Mouse (Mus musculus): ENCODE data around the gene Hfe. TPM values are rescaled to one million over a fixed set of nuclear protein-coding genes. Genes with fewer than 3 reads are reported as not detected.

Gene Hfe
- polyA plus RNA-seq, 1 experiment: 2.3 TPM

GRCm38 (mm10) chr13:23682623-23682946 lies 28.1 kb downstream of the Hfe start:
- no peak for DNase-seq (ENCODE audit: low read depth)
- TF ChIP-seq POLR2A (IDR thresholded peaks at IDR 0.05; ENCODE audit: borderline replicate concordance, extremely low read depth, insufficient read depth, insufficient read length, poor library complexity, severe bottlenecking) (no peak), CTCF (IDR thresholded peaks at IDR 0.05; ENCODE audit: borderline replicate concordance, extremely low read depth, insufficient read depth, insufficient read length) (no peak)

- no peak for DNase-seq (ENCODE audit: low read depth)
- TF ChIP-seq POLR2A (IDR thresholded peaks at IDR 0.05; ENCODE audit: borderline replicate concordance, extremely low read depth, insufficient read depth, insufficient read length, poor library complexity, severe bottlenecking) (no peak), CTCF (IDR thresholded peaks at IDR 0.05; ENCODE audit: borderline replicate concordance, extremely low read depth, insufficient read depth, insufficient read length) (no peak)
These were observed 28.6 kb downstream of the Hfe start for GRCm38 (mm10) chr13:23681990-23682582.

- no peak for DNase-seq (ENCODE audit: low read depth)
- TF ChIP-seq CTCF (IDR thresholded peaks at IDR 0.05; ENCODE audit: borderline replicate concordance, extremely low read depth, insufficient read depth, insufficient read length): no peak
- no peak for TF ChIP-seq POLR2A (IDR thresholded peaks at IDR 0.05; ENCODE audit: borderline replicate concordance, extremely low read depth, insufficient read depth, insufficient read length, poor library complexity, severe bottlenecking)
These were observed 48.1 kb downstream of the Hfe start for GRCm38 (mm10) chr13:23662536-23662935.

- DNase-seq (ENCODE audit: low read depth): no peak
- TF ChIP-seq POLR2A (IDR thresholded peaks at IDR 0.05; ENCODE audit: borderline replicate concordance, extremely low read depth, insufficient read depth, insufficient read length, poor library complexity, severe bottlenecking): no peak
- no peak for TF ChIP-seq CTCF (IDR thresholded peaks at IDR 0.05; ENCODE audit: borderline replicate concordance, extremely low read depth, insufficient read depth, insufficient read length)
These were observed 50.9 kb downstream of the Hfe start for GRCm38 (mm10) chr13:23659636-23660366.

Other genes starting within 250 kb of the Hfe start
- gene Btn1a1, start 245.0 kb downstream of the Hfe start, polyA plus RNA-seq (2012; rRNA removed): 0.05 and 0.12 TPM in 2 replicates
- 0.03 and 0.11 TPM in 2 replicates for gene Btn2a2, start 222.0 kb downstream of the Hfe start, polyA plus RNA-seq (2012; rRNA removed)
- gene Hist1h4h, start 179.8 kb downstream of the Hfe start, polyA plus RNA-seq (2012; rRNA removed): 23.3 and 31.7 TPM in 2 replicates
- gene Hist1h2af, start 176.9 kb downstream of the Hfe start, polyA plus RNA-seq (2012; rRNA removed): 474 and 536 TPM in 2 replicates
- 25.5 and 42.1 TPM in 2 replicates for gene Hist1h3g, start 175.4 kb downstream of the Hfe start, polyA plus RNA-seq (2012; rRNA removed)
- gene Hist1h2bh, start 167.5 kb downstream of the Hfe start, polyA plus RNA-seq (2012; rRNA removed): 4.4 and 4.7 TPM in 2 replicates
- gene Hist1h3f, start 166.8 kb downstream of the Hfe start, polyA plus RNA-seq (2012; rRNA removed): 4.5 and 5.5 TPM in 2 replicates
- 17.2 and 25.6 TPM in 2 replicates for gene Hist1h4f, start 159.2 kb downstream of the Hfe start, polyA plus RNA-seq (2012; rRNA removed)
- 0.39 and 0.51 TPM in 2 replicates for gene Hist1h1d, start 157.6 kb downstream of the Hfe start, polyA plus RNA-seq (2012; rRNA removed)
- gene Hist1h3e, start 148.5 kb downstream of the Hfe start, polyA plus RNA-seq (2012; rRNA removed): 34.2 and 40.6 TPM in 2 replicates
- 17.9 and 18.0 TPM in 2 replicates for gene Hist1h2ae, start 139.6 kb downstream of the Hfe start, polyA plus RNA-seq (2012; rRNA removed)
- 44.4 and 68.0 TPM in 2 replicates for gene Hist1h2bg, start 139.5 kb downstream of the Hfe start, polyA plus RNA-seq (2012; rRNA removed)
- gene Hist1h2bf, start 136.7 kb downstream of the Hfe start, polyA plus RNA-seq (2012; rRNA removed): 15.0 and 21.6 TPM in 2 replicates
- gene Hist1h2ad, start 136.5 kb downstream of the Hfe start, polyA plus RNA-seq (2012; rRNA removed): 7.2 and 13.6 TPM in 2 replicates
- gene Hist1h3d, start 135.1 kb downstream of the Hfe start, polyA plus RNA-seq (2012; rRNA removed): 21.8 and 24.7 TPM in 2 replicates
- gene Hist1h4d, start 129.3 kb downstream of the Hfe start, polyA plus RNA-seq (2012; rRNA removed): 6.5 and 18.7 TPM in 2 replicates
- 3.5 TPM in 2 replicates for gene Hist1h2be, start 89.7 kb downstream of the Hfe start, polyA plus RNA-seq (2012; rRNA removed)
- 5.8 and 7.8 TPM in 2 replicates for gene Hist1h1e, start 88.3 kb downstream of the Hfe start, polyA plus RNA-seq (2012; rRNA removed)
- gene Hist1h2ac, start 26.9 kb downstream of the Hfe start, polyA plus RNA-seq (2012; rRNA removed): 1.7 and 1.8 TPM in 2 replicates
- gene Hist1h2bc, start 26.7 kb downstream of the Hfe start, polyA plus RNA-seq (2012; rRNA removed): 32.0 and 48.5 TPM in 2 replicates
- gene Hist1h1t, start 15.0 kb downstream of the Hfe start, polyA plus RNA-seq (2012; rRNA removed): 0.08 TPM in 1 of 2 replicates, not detected in the other
- 4.6 and 11.6 TPM in 2 replicates for gene Hist1h4c, start 12.4 kb downstream of the Hfe start, polyA plus RNA-seq (2012; rRNA removed)
- gene Hist1h1c, start 28.0 kb upstream of the Hfe start, polyA plus RNA-seq (2012; rRNA removed): 12.1 and 16.0 TPM in 2 replicates
- gene Hist1h3c, start 34.7 kb upstream of the Hfe start, polyA plus RNA-seq (2012; rRNA removed): 30.4 and 54.0 TPM in 2 replicates
- gene Hist1h2bb, start 35.9 kb upstream of the Hfe start, polyA plus RNA-seq (2012; rRNA removed): 11.1 and 17.5 TPM in 2 replicates
- gene Hist1h2ab, start 40.3 kb upstream of the Hfe start, polyA plus RNA-seq (2012; rRNA removed): 34.0 and 49.9 TPM in 2 replicates
- gene Hist1h3b, start 41.4 kb upstream of the Hfe start, polyA plus RNA-seq (2012; rRNA removed): 49.2 and 55.6 TPM in 2 replicates
- 17.9 and 20.4 TPM in 2 replicates for gene Hist1h4b, start 46.2 kb upstream of the Hfe start, polyA plus RNA-seq (2012; rRNA removed)
- 11.6 and 33.9 TPM in 2 replicates for gene Hist1h4a, start 50.4 kb upstream of the Hfe start, polyA plus RNA-seq (2012; rRNA removed)
- 22.8 and 41.9 TPM in 2 replicates for gene Hist1h3a, start 51.5 kb upstream of the Hfe start, polyA plus RNA-seq (2012; rRNA removed)
- 3.8 and 4.0 TPM in 2 replicates for gene Hist1h1a, start 52.8 kb upstream of the Hfe start, polyA plus RNA-seq (2012; rRNA removed)
- gene Trim38, start 59.1 kb upstream of the Hfe start, polyA plus RNA-seq (2012; rRNA removed): not detected in 2 replicates
- not detected in 2 replicates for gene Slc17a2, start 96.1 kb upstream of the Hfe start, polyA plus RNA-seq (2012; rRNA removed)
- not detected in 2 replicates for gene Slc17a3, start 128.6 kb upstream of the Hfe start, polyA plus RNA-seq (2012; rRNA removed)
- not detected in 2 replicates for gene Slc17a1, start 156.9 kb upstream of the Hfe start, polyA plus RNA-seq (2012; rRNA removed)
- gene Slc17a4, start 204.2 kb upstream of the Hfe start, polyA plus RNA-seq (2012; rRNA removed): not detected in 2 replicates
- gene Hist1h2ba, start 223.3 kb upstream of the Hfe start, polyA plus RNA-seq (2012; rRNA removed): not detected in 2 replicates
- gene Hist1h2aa, start 223.6 kb upstream of the Hfe start, polyA plus RNA-seq (2012; rRNA removed): not detected in 2 replicates